Mouse (Mus musculus) megakaryocyte, embryonic 14.5 days (primary cell): Measurements from ENCODE around the gene Tbc1d4. TPM values are rescaled to one million over a fixed set of nuclear protein-coding genes. Genes with fewer than 3 reads are reported as not detected.

Source experiments
- H3K27me3 ChIP-seq: replicated peaks from 2 replicates; pipeline ENCODE3; 2012; ENCODE audit warnings: inconsistent platforms
- H3K36me3 ChIP-seq: replicated peaks from 2 replicates; pipeline ENCODE3; 2012; ENCODE audit warnings: low read length, inconsistent platforms, mixed read lengths
- H3K4me1 ChIP-seq: 2 replicates; pipeline ENCODE4 v1.6.1; 2012; ENCODE audit warnings: inconsistent platforms
- H3K4me3 ChIP-seq: replicated peaks from 2 replicates; pipeline ENCODE3; 2012; ENCODE audit warnings: moderate library complexity, mild to moderate bottlenecking, inconsistent platforms
- H3K9me3 ChIP-seq: 2 replicates; pipeline ENCODE4 v1.6.1; 2012; ENCODE audit warnings: inconsistent platforms
- FLI1 ChIP-seq: IDR thresholded peaks from 2 replicates; pipeline ENCODE4 v1.6.1; 2012; ENCODE audit warnings: low read length, inconsistent platforms, mixed read lengths
- GATA1 ChIP-seq: IDR thresholded peaks from 3 replicates; pipeline ENCODE4 v1.6.1; 2012; ENCODE audit warnings: mixed read lengths, low read length, inconsistent platforms, borderline replicate concordance
- polyA plus RNA-seq: library from polyadenylated mRNA; stranded (reverse); fragments of >175 nt; gene quantifications from 2 replicates; pipeline ENCODE4 v1.2.3, GENCODE M21; 2012; ENCODE audit warnings: low replicate concordance; ENCODE audit not compliant: insufficient read depth

Gene Tbc1d4
- polyA plus RNA-seq, 1 experiment = 1.5 TPM

DNA sequence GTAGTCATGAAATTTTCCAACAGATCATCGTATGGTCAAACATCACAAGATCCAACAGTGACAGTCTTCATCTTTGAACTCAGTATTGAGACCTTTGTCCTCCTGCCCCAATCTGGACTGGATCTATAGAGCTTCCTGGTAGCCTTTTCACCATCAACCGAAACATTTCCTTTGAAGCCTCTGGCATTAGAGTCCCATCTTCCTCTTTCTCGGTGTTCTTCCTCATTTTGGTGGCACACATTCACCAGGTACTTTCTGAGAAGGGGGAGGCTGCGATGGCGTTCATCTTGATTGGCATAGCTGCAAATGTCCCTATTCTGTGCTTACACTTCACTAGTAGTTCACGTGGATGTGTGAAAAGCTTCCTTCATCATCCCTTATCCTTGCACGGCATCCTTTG is 127.8 kb downstream of the Tbc1d4 start:
- no peaks in the 10 kb centered on the region for H3K9me3 ChIP-seq
- TF ChIP-seq GATA1 (no peak), FLI1 (no peak)
- H3K36me3 ChIP-seq = peaks cover 10% of the 10 kb centered on the region
- no peaks in the 10 kb centered on the region for H3K27me3 ChIP-seq
- H3K4me3 ChIP-seq = no peak overlapping the region
- peaks cover 39% of the 10 kb centered on the region for H3K4me1 ChIP-seq

DNA sequence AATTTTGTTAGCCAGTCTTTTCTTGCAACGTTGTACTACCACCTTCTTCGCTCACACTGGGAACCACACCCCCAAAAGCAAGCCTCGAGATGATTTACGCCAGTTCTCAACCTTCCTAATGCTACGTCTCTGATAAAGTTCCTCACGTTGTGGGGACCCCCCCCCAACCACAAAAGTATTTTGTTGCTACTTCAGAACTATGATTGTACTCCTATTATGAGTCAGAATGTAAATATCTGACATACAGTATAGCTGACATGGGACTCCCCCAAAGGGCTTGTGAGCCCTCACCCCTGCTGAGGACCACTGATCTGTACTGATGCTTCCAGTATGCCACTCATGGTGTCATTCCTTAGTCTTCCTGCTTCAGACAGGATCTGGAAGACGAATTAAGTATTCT is 128.4 kb downstream of the Tbc1d4 start:
- TF ChIP-seq GATA1 = no peak
- TF ChIP-seq FLI1 = no peak
- Histone ChIP-seq H3K9me3 (no peaks in the 10 kb centered on the region), H3K36me3 (peaks cover 12% of the 10 kb centered on the region), H3K27me3 (no peaks in the 10 kb centered on the region), H3K4me3 (no peak overlapping the region), H3K4me1 (peaks cover 39% of the 10 kb centered on the region)

- Histone ChIP-seq H3K4me3 (peak overlapping the region; percentile 85), H3K4me1 (peaks cover 39% of the 10 kb centered on the region), H3K36me3 (peaks cover 37% of the 10 kb centered on the region), H3K27me3 (no peaks in the 10 kb centered on the region), H3K9me3 (peaks cover 5% of the 10 kb centered on the region; the same call in 1 of the 2 replicates)
- TF ChIP-seq FLI1 (no peak), GATA1 (no peak)
Measured at GRCm38 (mm10) chr14:101477827-101478220, 131.2 kb downstream of the Tbc1d4 start.

- peak overlapping the region; percentile 58 for H3K4me3 ChIP-seq
- no peaks in the 10 kb centered on the region for H3K27me3 ChIP-seq
- peaks cover 39% of the 10 kb centered on the region for H3K36me3 ChIP-seq
- TF ChIP-seq GATA1 (no peak), FLI1 (no peak)
- peaks cover 39% of the 10 kb centered on the region for H3K4me1 ChIP-seq
- peaks cover 5% of the 10 kb centered on the region; the same call in 1 of the 2 replicates for H3K9me3 ChIP-seq
Measured at GRCm38 (mm10) chr14:101477081-101477826, 131.7 kb downstream of the Tbc1d4 start.

GRCm38 (mm10) chr14:101469475-101470093 is 139.4 kb downstream of the Tbc1d4 start:
- TF ChIP-seq FLI1 = no peak
- TF ChIP-seq GATA1 = no peak
- H3K4me1 ChIP-seq = peaks cover 9% of the 10 kb centered on the region
- H3K27me3 ChIP-seq = no peaks in the 10 kb centered on the region
- peaks cover 33% of the 10 kb centered on the region for H3K36me3 ChIP-seq
- no peak overlapping the region for H3K4me3 ChIP-seq
- peaks cover 5% of the 10 kb centered on the region; the same call in 1 of the 2 replicates for H3K9me3 ChIP-seq

- peaks cover 9% of the 10 kb centered on the region for H3K4me1 ChIP-seq
- H3K27me3 ChIP-seq = no peaks in the 10 kb centered on the region
- H3K36me3 ChIP-seq = peaks cover 19% of the 10 kb centered on the region
- H3K9me3 ChIP-seq = no peaks in the 10 kb centered on the region
- no peak overlapping the region for H3K4me3 ChIP-seq
- TF ChIP-seq FLI1 = no peak
- TF ChIP-seq GATA1 = no peak
Measured at GRCm38 (mm10) chr14:101468143-101468542, 140.8 kb downstream of the Tbc1d4 start.

DNA sequence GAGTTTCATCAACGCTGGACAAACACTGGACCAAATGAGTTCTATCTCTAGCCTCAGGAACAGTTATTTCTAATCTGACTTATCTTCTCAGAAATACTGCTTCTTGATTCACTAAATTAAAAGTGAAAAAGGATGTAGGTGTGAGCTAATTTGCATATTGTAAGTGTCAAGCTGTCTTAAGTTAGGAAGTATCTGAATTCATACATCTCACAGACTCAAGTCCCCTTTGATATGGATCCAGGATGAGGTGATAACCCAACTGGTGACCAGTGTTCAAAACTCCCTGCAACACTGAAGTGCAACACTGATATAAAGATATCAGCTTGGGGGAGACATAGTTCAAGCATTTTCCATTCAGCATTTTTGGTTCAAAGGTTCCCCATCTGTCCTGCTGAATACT is 141.5 kb downstream of the Tbc1d4 start:
- no peaks in the 10 kb centered on the region for H3K27me3 ChIP-seq
- H3K4me3 ChIP-seq = no peak overlapping the region
- TF ChIP-seq GATA1 (no peak), FLI1 (no peak)
- H3K36me3 ChIP-seq = peaks cover 14% of the 10 kb centered on the region
- H3K9me3 ChIP-seq = no peaks in the 10 kb centered on the region
- peaks cover 9% of the 10 kb centered on the region for H3K4me1 ChIP-seq

DNA sequence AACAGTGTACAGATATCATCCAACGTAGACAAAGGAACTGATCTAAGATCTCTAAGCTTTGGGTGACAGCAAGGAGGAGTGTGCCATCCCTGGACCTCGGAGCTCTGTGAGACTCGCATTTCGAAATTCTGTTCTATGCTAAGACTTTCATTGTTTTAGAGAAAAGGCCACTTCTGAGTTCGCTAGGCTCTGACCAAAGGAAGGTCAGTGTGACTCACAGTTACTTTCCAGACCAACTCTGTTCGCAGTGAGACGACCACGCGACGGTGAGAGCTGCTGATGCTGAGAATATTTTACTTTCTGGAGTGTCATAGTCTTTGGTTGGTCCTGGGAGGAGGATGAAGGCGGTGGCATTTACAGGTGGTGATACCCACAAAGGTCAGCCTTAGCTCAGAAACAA is 142.5 kb downstream of the Tbc1d4 start:
- Histone ChIP-seq H3K36me3 (peaks cover 14% of the 10 kb centered on the region), H3K9me3 (no peaks in the 10 kb centered on the region), H3K4me3 (no peak overlapping the region), H3K27me3 (no peaks in the 10 kb centered on the region), H3K4me1 (peaks cover 9% of the 10 kb centered on the region)
- TF ChIP-seq FLI1 (no peak), GATA1 (no peak)

GRCm38 (mm10) chr14:101465893-101466292 is 143.1 kb downstream of the Tbc1d4 start:
- no peak overlapping the region for H3K4me3 ChIP-seq
- peaks cover 5% of the 10 kb centered on the region for H3K4me1 ChIP-seq
- H3K27me3 ChIP-seq = no peaks in the 10 kb centered on the region
- H3K36me3 ChIP-seq = peaks cover 14% of the 10 kb centered on the region
- TF ChIP-seq GATA1 (no peak), FLI1 (no peak)
- no peaks in the 10 kb centered on the region for H3K9me3 ChIP-seq

DNA sequence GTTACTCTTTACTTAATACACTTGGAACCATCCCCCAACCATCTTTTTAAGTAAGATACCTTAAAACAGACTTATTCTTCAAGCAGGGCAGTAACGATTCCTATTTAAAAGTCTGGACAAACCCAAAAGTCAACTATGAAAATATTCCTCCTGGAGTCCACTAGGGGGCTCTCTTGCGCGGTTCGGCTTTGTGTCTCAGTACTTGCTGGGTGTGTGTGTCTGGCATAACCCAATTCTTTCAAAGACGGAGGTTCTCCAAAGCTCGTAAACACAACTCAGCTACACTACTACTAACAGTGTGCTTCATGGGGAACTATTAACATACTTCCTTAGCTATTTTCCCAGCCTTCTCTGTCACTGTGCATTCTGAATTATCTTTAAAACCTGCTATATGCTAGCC is 148.2 kb downstream of the Tbc1d4 start:
- peaks cover 19% of the 10 kb centered on the region for H3K36me3 ChIP-seq
- no peak overlapping the region for H3K4me3 ChIP-seq
- H3K4me1 ChIP-seq = no peaks in the 10 kb centered on the region; the same call in 1 of the 2 replicates
- no peaks in the 10 kb centered on the region for H3K9me3 ChIP-seq
- no peak for TF ChIP-seq GATA1
- TF ChIP-seq FLI1 = no peak
- no peaks in the 10 kb centered on the region for H3K27me3 ChIP-seq
